Mouse (Mus musculus) layer of hippocampus, adult 11-12 months (tissue): ENCODE measurements around the gene Bicc1.
"Not testable (repeated sequence)": the region's sequence is repeated elsewhere in the genome, so short reads cannot be mapped to it uniquely, and the experiment has no call there.

Experiments used
- DNase-seq: peaks from one replicate; pipeline ENCODE4 v3.0.0; 2022; ENCODE audit warnings: low spot score

Bicc1 gene

DNA sequence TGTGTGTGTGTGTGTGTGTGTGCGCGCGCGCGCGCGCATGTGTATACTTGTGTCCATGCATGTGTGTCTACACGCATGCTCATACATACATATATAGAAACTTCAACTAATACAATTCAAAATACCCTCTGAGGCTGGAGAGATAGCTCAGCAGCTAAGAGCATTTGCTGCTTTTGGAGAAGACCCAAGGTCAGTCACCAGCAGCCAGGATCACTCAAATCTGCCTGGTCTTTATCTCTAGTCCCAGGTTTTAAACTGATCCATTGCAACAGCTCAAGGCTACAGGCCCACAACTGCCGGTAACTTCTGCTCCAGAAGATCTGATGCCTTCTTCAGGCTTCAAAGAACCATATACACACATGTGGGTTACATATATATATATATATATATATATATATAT is 163.4 kb downstream of the Bicc1 start:
- DNase-seq = no peak

DNA sequence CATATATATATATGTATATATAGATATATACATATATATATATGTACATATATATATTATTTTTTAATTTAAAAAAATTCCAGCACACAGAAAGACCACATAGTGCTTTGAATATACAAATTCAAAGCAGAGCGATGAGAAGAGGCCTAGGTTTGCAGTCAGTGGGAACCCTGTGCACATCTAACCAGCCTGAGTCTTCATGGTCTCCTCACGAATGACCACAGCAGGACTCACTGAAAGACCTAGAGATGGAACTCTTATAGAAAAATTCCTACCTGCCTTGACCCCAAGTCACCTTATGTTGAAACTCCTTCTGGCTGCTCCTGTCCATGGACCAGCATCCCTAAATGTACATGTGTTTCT is 165.4 kb downstream of the Bicc1 start:
- DNase-seq = no peak

DNA sequence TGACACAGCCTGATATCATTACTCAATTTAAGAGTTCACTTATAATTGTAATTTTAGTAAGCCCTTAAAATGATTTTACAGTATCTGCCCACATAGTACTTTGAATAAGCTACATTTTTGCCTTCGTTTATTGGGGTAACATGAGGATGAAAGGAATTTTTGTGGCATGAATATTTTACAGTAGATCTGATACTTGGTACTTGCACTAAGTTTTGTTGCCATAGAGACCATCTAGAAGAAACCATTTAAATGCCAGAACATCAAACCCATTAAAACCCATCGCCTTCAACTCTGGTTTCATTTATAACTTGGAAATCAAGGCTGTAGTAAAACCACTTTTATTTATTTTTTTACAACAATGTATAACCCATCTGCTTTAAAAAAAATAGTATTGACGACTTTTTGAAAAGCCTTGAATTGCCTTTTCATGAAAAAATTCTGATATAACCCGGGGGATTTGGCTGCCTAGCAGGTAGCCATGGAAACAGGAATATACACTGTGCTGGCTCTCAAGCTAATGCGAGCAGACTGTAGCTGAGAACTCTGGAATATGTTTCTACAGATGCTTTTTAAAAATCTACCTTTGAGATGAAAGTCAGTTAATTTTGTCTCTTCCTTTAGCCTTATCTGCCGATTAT is 165.9 kb downstream of the Bicc1 start:
- DNase-seq = peak; percentile 33

DNA sequence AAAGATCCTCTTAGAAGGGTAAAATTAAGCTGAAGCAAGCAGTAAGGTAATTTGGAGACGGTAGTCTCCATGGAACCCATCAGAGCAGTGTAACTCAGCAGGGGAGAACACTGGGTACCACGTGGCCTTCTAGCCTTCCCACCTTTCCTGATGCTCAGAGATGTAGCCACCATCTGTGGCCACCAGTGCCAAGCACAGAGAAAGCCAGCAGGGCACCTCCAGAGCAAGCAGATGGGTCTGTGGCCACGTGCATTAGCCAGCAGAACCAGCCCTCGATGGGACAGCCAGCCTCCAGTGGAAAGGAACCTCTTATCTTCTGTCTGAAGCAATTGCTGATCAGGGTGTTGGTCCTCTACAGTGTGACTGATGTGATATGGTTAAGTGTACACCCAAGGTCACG is 172.1 kb downstream of the Bicc1 start:
- DNase-seq = no peak

DNA sequence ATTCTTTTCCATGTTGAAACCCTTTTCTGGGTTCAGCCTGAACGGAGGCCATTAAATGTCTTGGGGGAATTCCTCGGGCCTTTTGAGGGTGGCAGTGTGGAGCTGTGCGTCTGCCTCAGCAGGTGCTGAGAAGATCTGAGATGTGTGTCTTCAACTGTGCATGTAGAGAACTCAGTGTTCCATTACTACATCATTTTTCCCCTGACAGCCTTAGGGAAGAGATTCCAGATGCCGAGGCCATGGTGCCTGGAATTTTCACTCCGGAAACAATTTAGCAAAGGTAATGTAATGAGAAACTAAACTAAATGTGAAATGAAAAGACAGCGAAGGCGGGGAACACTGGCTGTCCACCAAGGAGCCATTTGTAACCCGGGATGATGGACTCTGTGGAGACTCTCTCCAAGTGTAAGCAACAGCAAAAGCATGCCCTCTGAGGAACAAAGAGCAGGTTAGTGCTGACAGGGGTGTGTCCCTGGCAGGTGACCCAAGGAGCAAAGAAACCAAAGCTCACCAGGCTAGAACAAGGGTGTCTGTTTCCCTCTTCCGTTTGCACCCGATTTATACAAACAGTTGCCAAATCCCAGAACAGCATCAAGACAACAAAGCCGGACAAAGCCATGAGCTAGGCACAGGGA is 176.3 kb downstream of the Bicc1 start:
- DNase-seq = no peak

DNA sequence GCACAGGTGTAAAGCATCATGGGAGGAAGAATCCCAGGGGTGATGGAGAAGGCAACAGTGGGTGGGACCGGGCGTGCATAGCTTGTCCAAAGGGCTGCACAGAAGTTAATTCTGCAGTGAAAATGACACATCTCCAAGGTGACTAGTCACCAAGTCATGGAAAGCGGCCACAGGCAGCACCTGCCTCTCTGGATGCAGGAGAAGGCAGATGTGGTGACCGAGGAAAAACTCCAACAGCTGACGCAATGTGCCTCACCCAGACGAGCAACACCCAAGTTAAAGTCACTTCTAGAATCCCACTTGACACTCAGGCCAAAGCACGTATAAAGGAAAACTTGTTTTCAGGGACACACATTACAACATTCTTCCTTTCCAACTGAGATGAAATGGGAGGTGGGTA is 177.3 kb downstream of the Bicc1 start:
- no peak for DNase-seq

DNA sequence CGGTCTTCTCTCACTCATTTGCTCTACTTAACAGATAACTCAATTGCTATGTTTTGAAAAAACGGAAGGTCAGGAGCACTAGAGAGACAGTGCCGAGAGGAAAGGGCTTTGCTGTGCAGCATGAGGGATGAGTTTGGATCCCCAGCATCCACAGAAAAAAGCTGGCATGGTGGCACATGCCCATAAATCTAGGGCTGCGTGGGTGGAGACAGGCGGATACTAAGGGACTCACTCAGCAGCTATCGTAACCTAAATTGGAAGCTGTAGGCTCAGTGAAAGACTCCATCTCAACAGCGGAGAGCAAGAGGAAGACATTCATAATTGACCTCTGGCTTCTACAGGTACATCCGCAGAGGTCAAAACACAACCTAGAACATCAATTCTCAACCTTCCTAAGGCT is 179.8 kb downstream of the Bicc1 start:
- no peak for DNase-seq

DNA sequence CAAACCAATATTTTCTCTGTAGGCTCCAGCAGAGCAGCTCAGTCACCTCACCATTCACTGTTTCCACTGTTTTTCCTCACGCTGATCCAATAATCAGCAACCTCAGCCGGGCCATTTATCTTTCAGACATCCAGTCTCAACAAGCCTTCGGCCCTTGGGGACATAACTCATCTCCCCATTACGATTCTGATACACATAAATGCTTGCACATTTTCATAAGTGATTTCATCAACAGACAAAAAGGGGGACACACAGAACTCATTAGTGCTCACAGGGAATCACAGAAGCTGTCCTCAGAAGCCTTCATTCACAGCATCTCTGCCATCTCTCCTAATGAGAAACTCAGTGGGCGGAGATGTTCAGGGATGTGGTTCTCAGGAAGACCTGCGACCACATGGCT is 182.4 kb downstream of the Bicc1 start:
- DNase-seq = no peak

DNA sequence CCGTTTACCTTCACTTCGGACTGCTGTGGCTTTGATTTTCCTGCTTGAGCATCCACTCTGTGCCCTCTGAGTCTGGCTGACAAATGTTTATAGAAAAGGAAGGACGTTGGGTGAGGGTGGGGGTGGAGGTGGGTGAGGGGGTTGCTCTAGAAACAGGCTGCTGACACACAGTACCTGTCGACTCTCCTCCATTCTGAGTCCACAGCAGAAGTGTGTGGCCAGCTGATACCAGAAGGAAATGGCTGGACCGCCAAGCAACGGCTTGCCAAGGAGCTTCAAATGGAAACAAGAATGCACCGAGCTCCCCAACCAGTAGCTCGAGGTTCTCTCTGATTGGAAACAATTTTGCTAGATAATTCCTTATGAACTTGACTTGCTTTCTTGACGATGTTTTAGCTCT is 182.9 kb downstream of the Bicc1 start:
- no peak for DNase-seq

DNA sequence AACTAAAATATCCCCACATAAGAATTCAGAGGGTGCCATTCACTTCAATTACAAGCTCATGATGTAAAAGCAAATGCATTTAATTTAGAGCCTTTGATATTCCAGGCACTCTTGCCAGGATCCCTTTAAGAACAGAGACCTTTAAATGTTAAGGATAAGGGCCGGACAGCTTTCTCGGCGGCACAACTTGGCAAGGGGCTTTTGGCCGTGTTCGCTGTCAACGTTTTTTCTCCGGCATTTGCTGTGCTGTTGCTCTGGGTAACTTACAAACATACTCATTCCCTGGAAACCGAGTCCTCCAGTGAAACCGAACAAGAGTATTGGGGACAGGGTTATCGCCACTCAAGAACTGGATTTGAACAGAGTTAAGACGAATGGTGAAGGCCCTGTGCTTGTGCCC is 188.3 kb downstream of the Bicc1 start:
- DNase-seq = no peak

DNA sequence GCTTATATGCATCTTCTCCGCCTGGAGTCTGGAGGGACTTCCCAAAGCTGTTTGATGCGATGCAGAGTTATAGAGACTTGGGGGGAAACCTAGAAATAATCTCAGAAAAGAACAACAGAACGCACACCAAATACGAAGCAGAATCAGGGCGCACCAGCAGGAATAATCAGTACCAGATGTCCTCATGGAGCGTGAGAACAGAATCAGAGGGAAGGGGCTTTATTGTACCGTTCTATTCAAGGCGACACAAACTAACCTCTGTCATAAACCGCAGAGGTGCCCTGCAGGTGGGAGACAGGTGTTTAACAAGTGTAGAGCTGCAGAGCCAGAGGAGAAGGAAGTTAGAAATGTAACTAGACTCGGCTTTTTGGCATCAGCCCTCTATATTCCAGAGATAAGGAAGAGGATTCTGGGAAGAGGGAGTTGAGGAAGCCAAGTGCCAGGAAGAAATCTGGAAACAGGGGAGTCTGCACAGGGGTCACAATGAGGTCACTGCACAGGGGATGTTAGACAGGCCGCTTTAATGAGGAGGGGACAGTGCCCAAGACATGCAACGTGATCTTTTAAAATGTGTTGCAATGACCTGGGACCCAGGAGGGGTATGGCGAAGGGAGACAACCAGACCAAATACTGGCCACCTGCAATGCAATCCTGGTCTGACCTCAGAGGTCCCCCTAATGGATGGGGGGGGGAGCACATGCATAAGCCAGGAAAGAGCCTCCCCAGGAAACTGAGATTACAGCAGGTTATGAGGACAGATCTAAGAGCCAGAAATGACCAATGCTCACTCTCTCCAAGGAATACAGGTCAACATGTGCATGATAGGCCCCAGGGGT is 190.4 kb downstream of the Bicc1 start:
- no peak for DNase-seq

DNA sequence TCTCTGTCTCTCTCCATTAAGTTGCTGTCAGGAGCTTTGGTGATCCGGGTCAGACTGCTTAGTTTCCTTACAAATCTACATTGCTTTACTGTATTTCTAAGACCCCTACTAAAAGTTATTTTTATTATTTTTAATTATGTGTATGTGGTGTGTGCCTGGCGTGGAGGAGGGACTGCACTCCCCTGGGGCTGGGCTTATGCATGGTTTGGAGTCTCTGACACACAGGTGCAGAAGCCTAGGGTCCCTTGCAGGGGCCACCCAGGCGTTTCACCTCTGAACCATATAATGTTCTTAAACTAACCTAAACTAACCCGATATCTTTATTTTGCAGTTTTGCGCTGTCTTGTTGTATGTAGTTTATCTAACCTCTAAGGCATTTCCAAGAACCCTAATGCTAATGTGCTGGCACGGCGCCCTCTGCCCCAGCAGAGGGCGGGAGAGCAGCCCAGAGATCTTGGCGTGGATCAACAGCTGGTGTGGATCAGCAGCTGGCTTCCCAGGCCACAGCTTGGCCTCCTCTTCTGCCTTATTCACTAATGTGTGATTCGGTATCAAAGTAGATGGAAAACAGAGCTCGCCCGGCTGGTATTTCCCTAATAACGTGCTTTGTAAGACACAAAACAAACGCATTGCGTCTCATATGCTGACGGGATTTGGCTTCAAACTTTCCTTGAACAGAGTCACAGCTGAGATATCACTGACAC is 192.7 kb downstream of the Bicc1 start:
- no peak for DNase-seq

DNA sequence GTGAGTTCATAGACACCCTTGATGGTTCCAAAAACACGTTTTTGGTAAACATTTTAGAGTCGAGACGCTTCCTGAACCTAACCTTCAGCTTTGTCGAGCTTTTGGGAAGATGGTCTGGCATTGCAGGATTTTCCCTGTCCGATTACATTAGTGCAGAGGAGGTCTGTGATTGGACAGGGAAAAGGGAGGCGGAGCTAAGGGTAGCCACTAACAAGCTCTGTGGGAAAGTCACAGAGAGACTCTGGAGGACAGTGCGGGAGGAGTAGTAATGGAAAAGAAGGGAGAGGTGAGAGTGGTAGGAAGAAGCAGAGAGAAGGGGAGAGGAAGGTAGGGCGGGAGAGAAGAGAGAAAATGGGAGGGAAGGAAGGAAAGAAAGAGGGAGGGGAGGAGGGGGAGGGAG is 194.8 kb downstream of the Bicc1 start:
- no peak for DNase-seq

DNA sequence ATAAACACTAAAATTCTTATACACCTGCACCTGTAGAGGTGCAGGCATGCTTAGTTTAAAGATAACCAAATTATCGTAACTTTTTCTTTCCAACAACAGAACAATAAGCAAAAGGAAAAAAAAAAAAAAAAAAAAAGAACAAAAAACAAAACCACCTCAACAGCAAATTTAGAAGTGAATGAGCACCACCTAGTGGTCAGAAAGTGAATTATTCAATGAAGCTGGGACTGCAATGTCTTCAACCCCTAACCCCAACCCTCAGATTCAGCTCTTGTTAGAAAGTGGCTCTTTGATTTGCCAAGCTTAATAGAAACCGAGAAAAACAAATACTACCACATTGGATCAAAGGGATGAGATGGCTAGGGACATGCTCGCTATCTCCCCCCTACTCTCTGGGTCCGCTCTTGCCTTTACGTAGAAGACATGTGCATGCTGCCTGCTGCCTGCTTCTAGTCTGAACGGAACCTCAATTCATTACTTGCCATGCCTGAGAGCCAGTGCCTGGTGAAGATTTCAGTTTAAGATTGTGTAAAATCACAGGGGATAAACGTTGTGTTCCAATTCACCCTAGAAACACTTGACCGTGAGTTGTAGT is 195.8 kb downstream of the Bicc1 start:
- DNase-seq = peak; percentile 71

DNA sequence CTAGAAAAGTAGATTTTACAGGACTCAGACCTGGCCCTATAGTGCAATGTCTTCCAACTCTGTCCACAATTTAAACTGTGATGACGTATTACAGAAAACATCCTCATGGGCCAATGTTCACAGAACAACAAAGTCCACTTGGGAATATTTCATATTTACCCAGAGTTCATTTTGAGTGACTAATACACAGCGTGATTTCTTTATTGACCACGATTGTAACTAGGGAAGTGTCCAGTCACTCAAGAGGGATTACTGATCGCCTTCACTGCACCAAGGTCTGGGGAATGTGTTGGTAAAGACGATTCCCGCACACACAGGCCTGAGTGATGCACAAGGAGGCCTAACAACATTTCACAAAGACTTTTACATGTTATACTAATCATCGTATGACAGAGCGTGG is 197.9 kb downstream of the Bicc1 start:
- DNase-seq = no peak

DNA sequence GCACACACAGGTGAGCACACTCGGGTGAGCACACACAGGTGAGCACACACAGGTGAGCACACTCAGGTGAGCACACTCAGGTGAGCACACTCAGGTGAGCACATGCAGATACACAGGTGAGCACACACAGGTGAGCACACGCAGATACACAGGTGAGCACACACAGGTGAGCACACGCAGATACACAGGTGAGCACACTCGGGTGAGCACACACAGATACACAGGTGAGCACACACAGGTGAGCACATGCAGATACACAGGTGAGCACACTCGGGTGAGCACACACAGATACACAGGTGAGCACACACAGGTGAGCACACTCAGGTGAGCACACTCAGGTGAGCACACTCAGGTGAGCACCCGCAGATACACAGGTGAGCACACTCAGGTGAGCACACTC is 199.1 kb downstream of the Bicc1 start:
- not testable (repeated sequence) for DNase-seq

DNA sequence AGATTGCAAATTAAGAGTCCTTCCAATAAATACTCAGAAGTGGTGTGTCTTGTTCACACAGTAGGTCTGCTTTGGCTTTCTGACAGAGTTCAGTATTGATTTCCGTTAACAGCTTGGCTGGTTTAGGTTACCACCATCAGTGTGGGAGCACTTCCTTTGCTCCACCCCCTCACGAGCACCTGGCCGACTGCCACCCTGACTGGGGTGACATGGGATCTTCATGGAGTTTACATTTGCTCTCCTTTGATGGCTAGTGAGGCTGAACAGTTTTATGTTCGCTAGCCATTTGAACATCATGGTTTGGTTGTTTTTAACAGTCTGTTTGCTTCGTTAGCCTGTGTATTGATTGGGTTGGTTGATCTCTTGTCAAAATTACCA is 206.7 kb downstream of the Bicc1 start:
- no peak for DNase-seq

DNA sequence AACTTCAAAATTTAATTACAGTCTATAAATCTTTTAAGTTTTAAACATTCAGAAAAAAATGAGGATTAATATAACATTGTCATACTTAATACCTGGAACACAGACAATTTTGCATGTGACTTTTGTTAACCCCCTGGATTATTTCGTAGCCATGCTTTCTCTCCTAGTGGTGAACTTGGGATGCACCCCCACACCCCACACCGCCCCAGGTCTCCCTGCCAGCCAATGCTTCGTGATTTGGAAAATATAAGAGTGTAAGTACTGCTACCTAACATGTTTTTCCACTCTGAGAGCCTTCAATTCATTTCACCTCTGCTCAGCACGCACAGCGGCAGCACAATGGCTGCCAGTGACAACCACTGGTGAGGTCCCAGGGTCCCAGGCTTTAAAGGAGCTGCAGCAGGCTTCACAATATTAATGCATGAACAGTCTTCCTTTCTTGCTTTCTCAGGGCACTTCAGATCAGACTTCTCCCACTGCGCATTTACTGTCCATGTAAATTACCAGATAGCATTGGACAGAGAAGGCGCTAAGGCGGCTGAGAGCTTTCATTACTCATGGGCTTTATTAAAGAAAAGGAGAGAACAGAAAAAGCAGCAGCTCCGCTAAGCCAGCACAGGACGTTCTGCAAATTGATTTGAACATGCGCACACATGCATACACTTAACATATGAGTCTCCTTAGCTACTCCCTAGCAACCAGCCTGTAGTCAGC is 207.3 kb downstream of the Bicc1 start:
- peak; percentile 35 for DNase-seq

DNA sequence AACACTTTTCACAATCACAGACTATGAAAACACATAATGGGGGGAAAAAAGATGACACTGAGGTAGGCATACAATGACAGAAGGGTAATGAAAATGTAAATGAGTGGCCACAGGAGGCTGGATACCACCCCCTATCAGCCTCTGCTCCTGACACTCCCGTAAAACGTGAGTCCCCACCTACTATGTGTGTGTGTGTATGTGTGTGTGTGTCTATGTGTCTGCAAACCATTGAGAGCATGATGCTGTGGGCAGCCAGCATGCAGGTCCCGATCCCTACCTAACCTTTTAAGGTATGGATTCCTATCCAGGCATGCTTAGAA is 209.4 kb downstream of the Bicc1 start:
- no peak for DNase-seq

DNA sequence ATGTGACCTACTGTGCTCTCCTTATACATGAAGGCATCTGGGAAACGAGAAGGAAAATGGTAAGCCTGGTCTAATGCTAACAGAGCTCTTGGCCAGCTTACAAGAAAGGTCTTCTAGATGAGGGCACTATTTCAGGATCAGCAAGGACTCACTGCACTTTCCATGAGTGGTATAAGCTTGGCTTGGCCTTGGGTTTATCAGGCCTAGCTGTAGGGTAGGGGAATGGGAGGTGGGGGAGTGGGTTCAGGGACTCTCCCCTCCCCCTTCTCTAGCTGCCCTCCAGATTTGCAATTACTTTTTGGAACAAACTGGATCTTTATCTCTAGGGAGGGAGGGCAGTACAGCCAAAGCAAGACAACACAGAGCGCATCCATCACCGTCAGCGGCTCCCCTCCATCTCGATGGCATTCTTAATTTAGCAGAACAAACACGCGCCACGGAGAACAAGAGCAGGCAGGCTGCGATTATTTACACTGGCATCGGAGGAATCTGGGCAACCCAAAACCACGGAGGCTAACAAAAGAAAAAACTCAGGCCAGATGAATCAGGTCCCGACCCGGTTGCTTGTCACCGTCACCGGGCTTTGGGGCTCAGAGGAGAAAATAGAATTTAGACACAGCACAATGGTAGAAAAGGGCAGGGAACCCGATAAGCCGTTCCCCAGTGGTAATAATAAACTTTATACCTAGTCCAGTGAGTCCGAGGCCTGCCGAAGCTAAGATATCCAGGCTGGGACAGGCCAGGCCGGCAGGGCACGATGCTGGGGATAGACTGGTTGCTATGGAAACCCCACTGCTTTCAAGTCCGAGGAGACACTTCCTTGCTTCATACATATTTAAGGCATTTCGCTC is 210.0 kb downstream of the Bicc1 start:
- peak; percentile 15 for DNase-seq

DNA sequence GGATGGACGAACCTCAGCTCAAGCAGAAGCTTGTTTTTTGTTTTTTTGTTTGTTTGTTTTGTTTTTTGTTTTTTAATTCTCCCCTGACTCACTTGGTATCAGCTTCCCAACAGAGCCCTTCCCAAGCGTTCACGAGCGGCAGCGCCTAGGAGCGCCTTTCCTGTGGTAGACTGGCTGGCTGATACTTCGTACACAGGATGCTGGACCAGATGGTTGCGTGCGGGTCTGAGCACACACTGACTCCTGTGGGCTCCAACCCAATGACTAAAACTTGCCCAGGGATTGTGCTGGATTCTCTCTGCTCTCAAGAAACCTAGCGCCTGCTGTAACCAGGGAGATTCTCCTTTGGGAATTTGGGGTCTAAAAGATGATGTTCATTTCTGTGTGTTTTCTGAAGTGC is 211.2 kb downstream of the Bicc1 start:
- DNase-seq = peak; percentile 35
